Mouse (Mus musculus): ENCODE data around the gene Arrdc2. TPM values are rescaled to one million over a fixed set of nuclear protein-coding genes. Genes with fewer than 3 reads are reported as not detected.

Gene Arrdc2
- polyA plus RNA-seq, 1 experiment: 44.8 TPM

DNA sequence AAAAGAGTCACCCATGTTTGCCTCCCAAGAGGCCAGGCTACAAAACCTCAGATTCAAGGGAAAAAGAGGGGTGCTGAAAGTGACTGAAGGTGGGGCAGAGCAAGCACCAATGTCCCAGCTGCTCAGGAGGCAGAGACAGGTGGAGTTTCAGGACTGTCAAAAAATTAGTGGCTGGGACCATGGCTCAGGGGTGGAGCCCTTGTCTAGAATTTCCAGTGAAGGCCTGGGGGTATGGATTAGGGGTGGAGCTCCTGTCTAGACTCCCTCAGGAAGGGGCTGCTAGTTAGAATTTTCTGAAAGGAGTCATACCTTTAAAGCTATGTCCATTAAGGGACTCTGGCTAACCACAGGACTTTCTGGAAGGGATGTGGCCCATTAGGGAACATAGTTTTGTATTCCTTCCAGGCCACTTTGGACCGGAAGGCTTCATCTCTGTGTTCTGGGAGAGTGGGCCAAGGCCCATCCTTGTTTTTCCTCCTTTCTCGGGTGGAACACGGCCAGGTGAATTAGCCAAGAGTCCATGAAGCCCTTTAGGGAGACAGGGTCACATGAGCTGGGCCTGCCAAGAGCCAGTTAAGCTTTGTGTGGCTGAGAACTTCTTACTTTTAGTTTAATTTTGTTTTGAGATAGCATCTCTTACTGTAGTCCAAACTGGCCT lies 9.9 kb upstream of the Arrdc2 start:
- WGBS: 80% methylated on average over 3 of the region's 3 CpGs

DNA sequence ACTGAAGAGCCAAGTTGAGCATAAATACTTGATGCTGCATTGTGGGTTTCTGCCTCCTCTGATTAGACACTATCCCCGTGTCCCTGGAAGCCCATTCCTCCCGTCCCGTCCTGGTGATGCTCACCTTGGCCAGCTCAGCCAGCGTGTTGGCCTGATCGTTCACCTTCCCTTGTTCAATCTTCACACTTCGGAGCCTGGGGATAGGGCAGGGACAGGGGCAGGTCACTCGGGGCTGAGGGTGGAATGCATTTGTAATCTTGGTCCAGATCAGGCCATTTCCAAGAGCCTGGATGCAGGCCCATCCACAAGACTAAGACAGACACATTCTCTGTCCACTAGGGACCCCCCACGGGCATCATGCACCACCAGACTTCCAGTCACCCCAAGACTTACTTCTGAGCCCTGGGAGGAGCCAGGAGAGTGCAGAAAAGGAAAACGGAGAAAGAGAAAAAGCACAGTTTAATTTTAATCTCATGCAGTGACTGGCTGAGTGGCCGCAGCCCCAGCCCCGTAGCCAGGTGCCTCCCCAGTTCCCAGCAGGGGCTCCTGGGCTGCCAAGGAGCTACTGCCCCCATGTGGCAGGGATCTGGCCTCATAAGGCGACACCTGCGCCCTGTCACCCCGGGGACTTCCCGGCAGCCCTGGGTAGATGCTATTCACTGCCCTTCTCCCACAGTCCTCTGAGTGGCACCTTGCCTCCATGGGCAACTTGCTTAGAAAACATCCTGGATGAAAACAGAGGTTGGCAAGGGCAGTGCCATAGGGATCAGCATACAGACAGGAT lies 7.0 kb upstream of the Arrdc2 start:
- 49% methylated on average over 15 of the region's 15 CpGs for WGBS
- peaks cover 3% of the 10 kb centered on the region for H3K4me1 ChIP-seq (ENCODE audit: control insufficient read depth, insufficient read depth, low read length)
- TF ChIP-seq CTCF (IDR thresholded peaks at IDR 0.05; ENCODE audit: control insufficient read depth, insufficient read depth, low read length) (0 out of 2 replicates have a peak, but pooled peaks have one; percentile 31), POLR2A (IDR thresholded peaks at IDR 0.05; ENCODE audit: borderline replicate concordance, control insufficient read depth, low read depth, low read length) (no peak)
- no peak overlapping the region for H3K27ac ChIP-seq (ENCODE audit: control insufficient read depth, insufficient read depth, low read depth, low read length, poor library complexity)
- no peak overlapping the region for H3K4me3 ChIP-seq (replicated peaks; ENCODE audit: control insufficient read depth, low read depth, low read length)

More for the DNA sequence above, 9.9 kb upstream of the Arrdc2 start:
- no peak overlapping the region for H3K4me3 ChIP-seq (replicated peaks; ENCODE audit: control insufficient read depth, low read depth, low read length)
- TF ChIP-seq CTCF (IDR thresholded peaks at IDR 0.05; ENCODE audit: control insufficient read depth, insufficient read depth, low read length): no peak
- TF ChIP-seq POLR2A (IDR thresholded peaks at IDR 0.05; ENCODE audit: borderline replicate concordance, control insufficient read depth, low read depth, low read length): no peak
- no peak overlapping the region for H3K27ac ChIP-seq (ENCODE audit: control insufficient read depth, insufficient read depth, low read depth, low read length, poor library complexity)
- H3K4me1 ChIP-seq (ENCODE audit: control insufficient read depth, insufficient read depth, low read length): peaks cover 2% of the 10 kb centered on the region; the same call in 1 of the 2 replicates

DNA sequence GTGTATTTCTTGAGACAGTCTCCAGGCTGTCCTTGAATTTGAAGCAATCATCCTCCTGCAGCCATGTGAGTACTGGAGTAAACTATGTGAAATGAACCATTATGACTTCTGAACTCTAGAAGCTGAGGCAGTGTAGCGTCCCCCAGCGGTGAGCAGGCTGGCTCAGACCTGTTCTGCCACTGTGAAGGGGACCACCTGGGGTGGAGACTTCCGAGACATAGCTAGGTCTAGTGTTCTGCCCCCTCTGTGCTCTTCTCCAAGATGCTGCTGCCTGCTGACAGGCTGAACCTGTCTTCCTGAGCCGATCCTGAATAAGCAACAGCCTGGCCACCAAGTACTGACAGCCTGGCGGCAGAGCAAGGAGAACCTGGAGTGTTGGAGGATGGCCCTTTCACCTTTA lies 5.6 kb upstream of the Arrdc2 start:
- peaks cover 3% of the 10 kb centered on the region for H3K4me1 ChIP-seq (ENCODE audit: control insufficient read depth, insufficient read depth, low read length)
- H3K27ac ChIP-seq (ENCODE audit: control insufficient read depth, insufficient read depth, low read depth, low read length, poor library complexity): no peak overlapping the region
- TF ChIP-seq POLR2A (IDR thresholded peaks at IDR 0.05; ENCODE audit: borderline replicate concordance, control insufficient read depth, low read depth, low read length): no peak
- no peak for TF ChIP-seq CTCF (IDR thresholded peaks at IDR 0.05; ENCODE audit: control insufficient read depth, insufficient read depth, low read length)
- 64% methylated on average over 5 of the region's 5 CpGs for WGBS
- H3K4me3 ChIP-seq (replicated peaks; ENCODE audit: control insufficient read depth, low read depth, low read length): no peak overlapping the region

DNA sequence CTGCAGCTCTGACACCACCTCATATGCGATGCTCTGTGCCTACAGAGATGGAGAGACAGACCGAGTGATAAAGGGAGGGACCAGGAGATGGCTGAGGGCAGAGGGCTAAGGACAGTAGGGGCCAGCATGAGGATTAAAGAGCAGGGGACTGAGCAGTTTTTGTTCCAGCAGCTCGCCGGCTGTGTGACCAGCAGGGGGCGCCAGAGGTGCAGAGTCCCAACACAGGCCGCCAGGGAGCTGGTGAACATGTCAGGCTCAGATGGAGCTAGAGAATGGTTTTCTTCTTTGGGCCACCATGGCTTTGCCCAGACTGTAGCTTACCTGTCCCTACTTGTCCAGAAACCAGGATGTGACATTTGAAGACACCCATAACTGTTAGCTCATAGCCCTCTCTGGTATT lies 5.0 kb upstream of the Arrdc2 start:
- no peak overlapping the region for H3K4me3 ChIP-seq (replicated peaks; ENCODE audit: control insufficient read depth, low read depth, low read length)
- H3K27ac ChIP-seq (ENCODE audit: control insufficient read depth, insufficient read depth, low read depth, low read length, poor library complexity): peak overlapping the region; percentile 73
- TF ChIP-seq CTCF (IDR thresholded peaks at IDR 0.05; ENCODE audit: control insufficient read depth, insufficient read depth, low read length) (peak; percentile 96), POLR2A (IDR thresholded peaks at IDR 0.05; ENCODE audit: borderline replicate concordance, control insufficient read depth, low read depth, low read length) (0 out of 2 replicates have a peak, but pooled peaks have one; percentile 1)
- WGBS: 5% methylated on average over 6 of the region's 6 CpGs
- H3K4me1 ChIP-seq (ENCODE audit: control insufficient read depth, insufficient read depth, low read length): peaks cover 3% of the 10 kb centered on the region

DNA sequence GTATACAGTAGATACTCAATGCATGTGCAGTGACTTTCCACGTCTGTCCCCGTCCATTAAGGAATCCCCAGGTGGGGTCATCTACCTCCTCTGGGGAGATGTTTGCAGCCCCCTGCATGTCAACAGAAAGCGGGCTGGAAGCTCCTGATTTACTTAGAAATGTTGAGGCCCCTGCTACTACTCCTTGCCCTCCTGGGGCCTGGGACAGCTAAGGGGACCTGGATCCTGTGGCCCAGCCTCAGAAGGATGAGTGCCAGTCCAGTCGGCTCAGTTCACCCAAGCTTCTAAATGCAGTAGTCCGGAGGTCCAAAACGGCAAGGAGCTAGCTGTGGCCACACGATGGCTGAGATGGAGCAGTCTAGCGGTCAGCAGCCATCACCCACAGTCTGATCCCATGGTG lies 4.4 kb upstream of the Arrdc2 start:
- WGBS: 74% methylated on average over 8 of the region's 8 CpGs
- TF ChIP-seq CTCF (IDR thresholded peaks at IDR 0.05; ENCODE audit: control insufficient read depth, insufficient read depth, low read length) (no peak), POLR2A (IDR thresholded peaks at IDR 0.05; ENCODE audit: borderline replicate concordance, control insufficient read depth, low read depth, low read length) (no peak)
- Histone ChIP-seq H3K4me1 (ENCODE audit: control insufficient read depth, insufficient read depth, low read length) (peaks cover 3% of the 10 kb centered on the region), H3K4me3 (replicated peaks; ENCODE audit: control insufficient read depth, low read depth, low read length) (no peak overlapping the region), H3K27ac (ENCODE audit: control insufficient read depth, insufficient read depth, low read depth, low read length, poor library complexity) (peak overlapping the region; percentile 73)

DNA sequence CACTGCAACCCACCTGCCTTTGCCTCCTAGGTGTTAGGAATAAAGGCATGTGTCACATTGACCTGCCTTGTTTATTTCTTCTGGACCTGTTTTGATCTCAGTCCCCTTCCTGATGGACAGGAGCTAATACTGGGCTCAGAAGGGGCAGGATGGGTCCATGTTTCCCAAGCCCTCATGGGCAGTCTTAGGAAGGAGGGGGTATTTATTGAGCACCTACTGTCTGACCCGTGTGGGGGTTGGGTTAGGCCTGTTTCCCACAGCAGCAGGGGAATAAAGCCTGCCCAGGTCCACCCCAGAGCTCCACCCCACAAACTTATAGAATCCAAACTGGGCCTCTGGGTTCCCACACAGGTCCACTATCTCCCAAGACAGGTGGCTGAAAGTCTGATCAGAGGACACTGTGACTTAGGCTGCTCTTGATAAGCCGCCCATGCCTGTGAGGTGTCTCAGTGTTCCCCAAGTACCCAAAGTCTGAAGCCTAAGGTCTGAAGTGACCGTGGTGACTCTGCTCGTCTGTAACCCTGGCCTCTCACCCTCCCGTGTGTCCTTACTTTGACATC lies 3.8 kb upstream of the Arrdc2 start:
- Histone ChIP-seq H3K4me1 (ENCODE audit: control insufficient read depth, insufficient read depth, low read length) (peaks cover 5% of the 10 kb centered on the region), H3K4me3 (replicated peaks; ENCODE audit: control insufficient read depth, low read depth, low read length) (no peak overlapping the region), H3K27ac (ENCODE audit: control insufficient read depth, insufficient read depth, low read depth, low read length, poor library complexity) (peak overlapping the region; percentile 73)
- no peak for TF ChIP-seq CTCF (IDR thresholded peaks at IDR 0.05; ENCODE audit: control insufficient read depth, insufficient read depth, low read length)
- no peak for TF ChIP-seq POLR2A (IDR thresholded peaks at IDR 0.05; ENCODE audit: borderline replicate concordance, control insufficient read depth, low read depth, low read length)
- WGBS: 65% methylated on average over 5 of the region's 5 CpGs

DNA sequence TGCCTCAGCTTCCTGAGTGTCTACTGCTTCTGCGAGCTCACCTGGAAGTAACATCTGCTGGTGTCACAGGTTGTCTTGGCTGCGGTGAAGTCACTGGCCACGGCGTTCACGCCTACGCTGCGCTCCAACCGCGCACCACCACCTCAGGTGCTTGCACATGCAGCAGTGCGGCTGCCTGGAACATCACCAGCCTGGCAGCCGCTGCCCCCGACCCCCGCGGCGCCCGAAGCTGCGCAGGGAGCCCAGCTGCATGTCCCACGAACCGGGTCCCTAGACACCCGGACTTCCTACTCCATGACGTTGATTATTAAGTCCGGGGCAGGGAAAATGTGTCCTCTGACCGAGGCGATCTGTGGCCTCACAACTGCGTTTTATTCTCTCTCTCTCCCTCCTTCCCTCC lies 3.0 kb upstream of the Arrdc2 start:
- H3K4me3 ChIP-seq (replicated peaks; ENCODE audit: control insufficient read depth, low read depth, low read length): peak overlapping the region; percentile 25
- peaks cover 5% of the 10 kb centered on the region for H3K4me1 ChIP-seq (ENCODE audit: control insufficient read depth, insufficient read depth, low read length)
- WGBS: 92% methylated on average over 25 of the region's 25 CpGs
- TF ChIP-seq CTCF (IDR thresholded peaks at IDR 0.05; ENCODE audit: control insufficient read depth, insufficient read depth, low read length) (no peak), POLR2A (IDR thresholded peaks at IDR 0.05; ENCODE audit: borderline replicate concordance, control insufficient read depth, low read depth, low read length) (no peak; the same call in 1 of the 2 replicates)
- H3K27ac ChIP-seq (ENCODE audit: control insufficient read depth, insufficient read depth, low read depth, low read length, poor library complexity): peak overlapping the region; percentile 73

All from bone marrow, adult 2 months (tissue).